Mouse (Mus musculus) T-helper 2 cell (primary cell): ENCODE measurements around the gene Kmt5a.
"Not testable (repeated sequence)": the region's sequence is repeated elsewhere in the genome, so short reads cannot be mapped to it uniquely, and the experiment has no call there.

Experiments used
- in situ Hi-C: fragments of 300-600 bp; cut with MboI, MseI; formaldehyde crosslinking; loops from one replicate; pipeline ENCODE4 v1.15.1; 2025; ENCODE audit warnings: high pct_unique_total_duplicates

Gene Kmt5a

GRCm38 (mm10) chr5:124444661-124445561, 5.2 kb downstream of the Kmt5a start:
- in situ Hi-C loops = loop anchor here (25.0 kb wide), 2 partner anchors 92 to 1308 kb away; partner anchors contain the start of genes Rhof, Rilpl1, Setd1b and Tmed2

- in situ Hi-C loops = loop anchor here (25.0 kb wide), 2 partner anchors 92 to 1308 kb away; partner anchors contain the start of genes Rhof, Rilpl1, Setd1b and Tmed2
Measured at GRCm38 (mm10) chr5:124445621-124446293, 6.0 kb downstream of the Kmt5a start.

- in situ Hi-C loops = loop anchor here (25.0 kb wide), 2 partner anchors 91 to 1309 kb away; partner anchors contain the start of genes Rhof, Rilpl1, Setd1b and Tmed2
Measured at GRCm38 (mm10) chr5:124446301-124446881, 6.7 kb downstream of the Kmt5a start.

- in situ Hi-C loops = loop anchor here (25.0 kb wide), 2 partner anchors 88 to 1312 kb away; partner anchors contain the start of genes Rhof, Rilpl1, Setd1b and Tmed2
Measured at GRCm38 (mm10) chr5:124449494-124449893, 9.8 kb downstream of the Kmt5a start.

- in situ Hi-C loops = no loop called here
Measured at GRCm38 (mm10) chr5:124450051-124450450, 10.3 kb downstream of the Kmt5a start.

GRCm38 (mm10) chr5:124450641-124451340, 11.1 kb downstream of the Kmt5a start:
- in situ Hi-C loops = no loop called here

- in situ Hi-C loops = no loop called here
Measured at GRCm38 (mm10) chr5:124452494-124453228, 12.9 kb downstream of the Kmt5a start.

- in situ Hi-C loops = no loop called here
Measured at GRCm38 (mm10) chr5:124453339-124454081, 13.8 kb downstream of the Kmt5a start.

GRCm38 (mm10) chr5:124454082-124454419, 14.3 kb downstream of the Kmt5a start:
- in situ Hi-C loops = no loop called here

- in situ Hi-C loops = no loop called here
Measured at GRCm38 (mm10) chr5:124456762-124457161, 17.0 kb downstream of the Kmt5a start.

- in situ Hi-C loops = not testable (repeated sequence)
Measured at GRCm38 (mm10) chr5:124460922-124461321, 21.2 kb downstream of the Kmt5a start.

GRCm38 (mm10) chr5:124462297-124463025, 22.7 kb downstream of the Kmt5a start:
- in situ Hi-C loops = no loop called here

GRCm38 (mm10) chr5:124463462-124463861, 23.7 kb downstream of the Kmt5a start:
- in situ Hi-C loops = no loop called here

GRCm38 (mm10) chr5:124464905-124465304, 25.2 kb downstream of the Kmt5a start:
- in situ Hi-C loops = no loop called here

- in situ Hi-C loops = no loop called here
Measured at GRCm38 (mm10) chr5:124467766-124468165, 28.0 kb downstream of the Kmt5a start.

- in situ Hi-C loops = no loop called here
Measured at GRCm38 (mm10) chr5:124468365-124468764, 28.6 kb downstream of the Kmt5a start.

GRCm38 (mm10) chr5:124469486-124469885, 29.8 kb downstream of the Kmt5a start:
- in situ Hi-C loops = no loop called here

- in situ Hi-C loops = no loop called here
Measured at GRCm38 (mm10) chr5:124470591-124471171, 31.0 kb downstream of the Kmt5a start.

- in situ Hi-C loops = no loop called here
Measured at GRCm38 (mm10) chr5:124478873-124479204, 39.1 kb downstream of the Kmt5a start.
